ENCODE assay signal across 20 mouse cellular contexts in genomic region chr7:49581951-49582350, GRCm38 (mm10). TPM values are rescaled to one million over a fixed set of nuclear protein-coding genes. Genes with fewer than 3 reads are reported as not detected.
"Had no signal": no experiment of that assay in that cellular context is flagged by ENCODE, and none has a peak within 500 bp of the region (broad histone marks: within the 10 kb centered on the region; RNA-seq: fewer than 3 reads in every experiment).

No protein-coding gene starts in this region.

- H3K4me1 ChIP-seq: liver, embryonic 13.5 days; liver, embryonic 15.5 days; megakaryocyte, embryonic 14.5 days; midbrain, embryonic 13.5 days; midbrain, embryonic 15.5 days; neural tube, embryonic 12.5 days; stomach, embryonic 15.5 days had no signal

- H3K4me2 ChIP-seq: liver, embryonic 11.5 days; liver, embryonic 13.5 days; liver, embryonic 15.5 days; midbrain, embryonic 11.5 days; midbrain, embryonic 13.5 days; midbrain, embryonic 15.5 days; neural tube, embryonic 12.5 days; stomach, embryonic 15.5 days had no signal

- DNase-seq: liver; liver, embryonic 13.5 days; liver, postnatal 0 days; right cerebral cortex, postnatal 14 days; thymus, adult 2 months; thymus, postnatal 25 days; thymus, postnatal 4 days had no signal

- H3K27ac ChIP-seq: liver, embryonic 13.5 days; liver, embryonic 15.5 days; macrophage; midbrain, embryonic 13.5 days; midbrain, embryonic 15.5 days; neural tube, embryonic 12.5 days; stomach, embryonic 15.5 days; stomach, postnatal 0 days had no signal

- H3K27me3 ChIP-seq: liver, embryonic 13.5 days; liver, embryonic 15.5 days; megakaryocyte, embryonic 14.5 days; midbrain, embryonic 13.5 days; midbrain, embryonic 15.5 days; neural tube, embryonic 12.5 days; stomach, embryonic 15.5 days had no signal

- H3K9me3 ChIP-seq: liver, embryonic 13.5 days; liver, embryonic 15.5 days; midbrain, embryonic 13.5 days; midbrain, embryonic 15.5 days; neural tube, embryonic 12.5 days; stomach, embryonic 15.5 days had no signal

- H3K9ac ChIP-seq: liver, embryonic 13.5 days; liver, embryonic 15.5 days; liver, postnatal 0 days; midbrain, embryonic 13.5 days; midbrain, embryonic 15.5 days; neural tube, embryonic 12.5 days; stomach, embryonic 15.5 days had no signal

- ATAC-seq: midbrain, embryonic 13.5 days; midbrain, embryonic 15.5 days had no signal

- H3K4me3 ChIP-seq: liver, embryonic 13.5 days; liver, embryonic 15.5 days; megakaryocyte, embryonic 14.5 days; midbrain, embryonic 13.5 days; midbrain, embryonic 15.5 days; neural tube, embryonic 12.5 days; stomach, embryonic 15.5 days had no signal

- H3K36me3 ChIP-seq: midbrain, embryonic 15.5 days had no signal

RNA-seq across cellular contexts. Expression of gene Dbx1, which starts 54.7 kb away (rescaled TPM):
- polyA plus RNA-seq: liver, embryonic 11.5 days; liver, postnatal 0 days; macrophage; spleen, adult 2 months; stomach, postnatal 0 days; testis, adult 2 months; urinary bladder, adult 2 months had no signal
